Mouse (Mus musculus) limb, embryonic 12.5 days (tissue): ENCODE data around the gene Galnt15. TPM values are rescaled to one million over a fixed set of nuclear protein-coding genes. Genes with fewer than 3 reads are reported as not detected.

Experiments used
- polyA plus RNA-seq: library from polyadenylated mRNA; unstranded; fragments of >200 nt; fragmentation: Nextera tagmentation; extraction: Ambion mirVana; gene quantifications from 2 replicates; pipeline ENCODE4 v1.2.1, GENCODE M21; 2016

Galnt15 gene
- polyA plus RNA-seq, 1 experiment from 2014 or later, result not detected

Other genes with a start within 250 kb of the Galnt15 start
- gene Ankrd28, start 198.3 kb upstream of the Galnt15 start, polyA plus RNA-seq, result 9.7 and 12.1 TPM in 2 replicates
- gene Oxnad1, start 56.4 kb downstream of the Galnt15 start, polyA plus RNA-seq, result 16.2 and 18.2 TPM in 2 replicates
- 76.7 and 78.6 TPM in 2 replicates for gene Dph3, start 56.7 kb downstream of the Galnt15 start, polyA plus RNA-seq
- not detected in 2 replicates for gene Msmb, start 113.0 kb downstream of the Galnt15 start, polyA plus RNA-seq
- gene Ncoa4, start 130.9 kb downstream of the Galnt15 start, polyA plus RNA-seq, result 69.5 and 76.8 TPM in 2 replicates
- 272 and 281 TPM in 2 replicates for gene Timm23, start 172.9 kb downstream of the Galnt15 start, polyA plus RNA-seq
- gene Parg, start 173.0 kb downstream of the Galnt15 start, polyA plus RNA-seq, result 64.4 and 65.8 TPM in 2 replicates